Mouse (Mus musculus): ENCODE results near the gene Ttll13.

The Ttll13 gene

DNA sequence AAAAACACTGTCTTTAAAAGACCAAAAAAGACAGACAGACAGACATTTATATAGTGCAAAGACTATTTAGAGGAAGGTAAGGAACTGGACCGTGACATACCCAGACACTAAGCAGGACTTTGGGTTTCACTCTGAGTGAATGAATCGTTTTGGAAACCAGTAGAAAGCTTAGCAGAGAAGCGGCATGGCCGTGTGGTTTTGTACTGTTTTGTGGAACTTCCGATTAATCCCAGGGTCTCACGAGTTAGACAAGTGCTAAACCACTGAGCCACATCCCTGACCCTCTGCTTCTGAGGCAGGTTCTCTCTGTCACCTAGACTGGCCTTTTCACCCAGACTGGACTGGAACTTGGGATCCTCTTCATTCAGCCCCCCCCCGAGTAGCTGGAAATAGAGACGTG, 31.7 kb upstream of the Ttll13 start:
- no peak for DNase-seq (ENCODE audit: low read depth, low spot score)

DNA sequence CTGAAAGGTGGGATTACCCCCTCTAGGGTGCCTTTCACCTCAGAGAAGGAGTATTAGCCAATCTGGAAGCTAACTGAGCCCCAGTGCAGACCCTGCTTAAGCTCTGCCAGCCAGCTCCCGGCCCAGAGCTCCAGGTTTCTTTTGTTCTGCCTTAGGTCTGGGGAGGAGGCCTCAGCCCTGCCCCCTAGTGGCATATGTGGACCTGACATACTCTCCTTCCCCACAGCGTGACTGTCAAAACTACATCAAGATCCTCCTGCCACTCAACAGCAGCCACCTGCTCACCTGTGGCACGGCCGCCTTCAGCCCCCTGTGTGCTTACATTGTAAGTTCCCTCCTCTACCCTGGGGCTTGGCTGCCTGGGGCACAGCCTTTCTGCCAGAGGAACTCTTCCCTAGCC, 30.8 kb upstream of the Ttll13 start:
- peak; percentile 90 for DNase-seq (ENCODE audit: low read depth, low spot score)

DNA sequence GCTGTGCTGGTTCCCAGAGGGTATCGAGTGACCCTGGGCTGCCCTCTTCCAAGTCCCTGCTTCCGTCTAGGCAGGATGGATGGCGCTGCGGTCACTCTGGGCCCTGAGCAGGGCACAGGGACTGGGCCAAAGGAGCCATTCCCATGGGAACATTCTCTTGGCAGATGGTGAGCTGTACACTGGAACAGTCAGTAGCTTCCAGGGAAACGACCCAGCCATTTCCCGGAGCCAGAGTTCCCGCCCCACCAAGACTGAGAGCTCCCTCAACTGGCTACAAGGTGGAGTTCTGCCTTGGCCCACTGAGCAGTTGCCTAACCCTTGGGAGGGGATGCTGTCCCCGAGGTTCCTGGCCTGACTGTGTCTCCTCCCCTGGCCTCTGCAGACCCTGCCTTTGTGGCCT, 29.6 kb upstream of the Ttll13 start:
- DNase-seq (ENCODE audit: low read depth, low spot score), result peak; percentile 54

DNA sequence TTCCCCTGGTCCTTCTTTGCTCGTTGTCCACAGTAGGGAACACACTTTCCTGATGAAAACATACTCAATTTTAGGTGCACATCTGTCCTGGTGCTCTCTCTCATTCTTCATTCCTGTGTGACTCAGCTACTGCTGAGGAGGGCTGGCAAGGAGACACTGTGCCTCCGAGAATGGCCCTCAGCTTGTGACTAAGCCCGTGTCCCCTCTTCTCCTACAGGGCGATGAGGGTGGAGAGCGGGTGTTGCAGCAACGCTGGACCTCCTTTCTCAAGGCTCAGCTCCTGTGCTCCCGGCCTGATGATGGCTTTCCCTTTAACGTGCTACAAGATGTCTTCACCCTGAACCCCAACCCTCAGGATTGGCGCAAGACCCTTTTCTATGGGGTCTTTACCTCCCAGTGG, 27.5 kb upstream of the Ttll13 start:
- no peak for DNase-seq (ENCODE audit: low read depth, low spot score)

DNA sequence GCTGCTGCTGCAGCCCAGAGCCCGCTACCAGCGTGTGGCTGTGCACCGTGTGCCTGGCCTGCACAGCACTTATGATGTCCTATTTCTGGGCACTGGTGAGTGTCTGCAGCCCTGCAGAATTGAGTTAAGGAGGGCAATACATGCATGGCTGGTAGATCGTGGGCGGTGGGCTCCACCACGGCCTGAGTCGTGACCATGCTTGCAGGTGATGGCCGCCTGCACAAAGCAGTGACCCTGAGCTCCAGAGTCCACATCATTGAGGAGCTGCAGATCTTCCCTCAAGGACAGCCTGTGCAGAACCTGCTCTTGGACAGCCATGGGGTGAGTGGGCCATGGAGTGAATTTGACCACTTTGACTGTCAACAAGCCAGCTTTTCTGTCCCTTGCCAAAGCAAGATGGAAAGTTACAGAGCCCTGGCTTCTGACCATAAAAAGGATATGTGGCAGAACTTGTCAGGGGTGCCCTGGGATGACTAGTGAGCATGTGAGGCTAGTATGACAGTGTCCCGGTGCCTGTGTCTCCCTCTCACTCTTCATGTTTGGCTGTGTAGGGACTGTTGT, 25.9 kb upstream of the Ttll13 start:
- DNase-seq (ENCODE audit: low read depth, low spot score), result no peak

DNA sequence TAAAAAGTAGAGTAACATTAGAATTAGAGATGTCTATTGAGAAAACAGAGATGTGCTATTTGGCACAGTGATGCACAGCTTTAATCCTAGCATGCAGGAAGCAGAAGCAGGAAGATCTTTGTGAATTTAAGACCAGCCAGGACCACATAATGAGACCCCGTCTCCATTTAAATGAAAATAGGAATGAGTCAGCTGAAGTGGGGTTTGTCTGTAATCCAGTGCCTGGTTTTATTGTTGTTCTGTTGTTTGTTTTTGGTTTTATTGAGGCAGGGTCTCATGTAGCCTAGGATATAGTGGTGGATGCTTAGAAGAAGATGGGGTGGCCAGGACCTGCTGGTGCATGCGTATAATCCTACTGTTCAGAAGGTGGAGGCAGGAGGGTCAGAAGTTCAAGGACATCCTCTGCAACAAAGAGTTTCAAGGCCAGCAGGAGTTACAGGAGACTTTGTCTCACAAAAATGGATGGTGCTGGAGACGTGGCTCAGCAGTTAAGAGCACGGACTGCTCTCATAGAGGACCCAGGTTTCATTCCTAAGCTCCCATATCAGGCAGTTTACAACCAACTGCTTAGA, 24.9 kb upstream of the Ttll13 start:
- peak; percentile 95 for DNase-seq (ENCODE audit: low read depth, low spot score)

DNA sequence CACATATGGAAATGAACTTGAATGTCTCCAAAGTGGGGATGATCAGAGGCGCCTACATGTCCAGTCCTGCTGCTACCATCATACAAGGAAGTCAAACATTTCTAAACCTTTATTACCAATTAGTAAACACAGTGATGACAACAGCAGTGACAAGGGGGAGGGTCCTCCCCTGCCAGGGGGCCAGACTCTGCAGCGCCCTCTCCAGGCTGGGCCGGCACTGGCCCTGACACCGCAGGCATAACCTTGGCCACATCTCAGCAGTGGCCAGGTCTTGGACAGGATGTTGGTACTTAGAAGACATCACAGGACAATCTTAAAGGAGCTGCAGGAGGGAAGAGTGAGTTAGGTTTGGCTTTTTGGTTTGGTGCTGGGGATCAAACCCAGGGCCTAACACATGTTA, 19.1 kb upstream of the Ttll13 start:
- no peak for DNase-seq (ENCODE audit: low read depth, low spot score)

DNA sequence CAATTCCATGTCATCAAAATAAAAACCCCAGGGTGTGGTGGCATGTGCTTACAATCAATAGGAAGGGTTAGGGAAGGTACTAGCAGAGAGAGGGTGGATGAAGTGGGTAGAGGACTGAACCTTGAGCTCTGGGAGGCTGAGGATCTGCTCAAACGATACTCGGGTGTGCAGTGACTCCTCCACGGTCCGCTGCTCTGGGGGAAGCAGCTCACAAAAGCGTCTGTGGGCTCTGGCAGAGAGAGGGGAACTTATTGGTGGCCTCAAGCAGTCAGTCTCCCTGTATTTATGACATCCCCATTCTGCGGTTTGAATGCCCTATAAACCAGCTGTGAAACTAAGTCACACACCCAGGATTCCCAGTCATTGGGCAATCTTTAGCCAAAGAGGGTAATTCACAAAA, 16.0 kb upstream of the Ttll13 start:
- DNase-seq (ENCODE audit: low read depth, low spot score), result no peak

DNA sequence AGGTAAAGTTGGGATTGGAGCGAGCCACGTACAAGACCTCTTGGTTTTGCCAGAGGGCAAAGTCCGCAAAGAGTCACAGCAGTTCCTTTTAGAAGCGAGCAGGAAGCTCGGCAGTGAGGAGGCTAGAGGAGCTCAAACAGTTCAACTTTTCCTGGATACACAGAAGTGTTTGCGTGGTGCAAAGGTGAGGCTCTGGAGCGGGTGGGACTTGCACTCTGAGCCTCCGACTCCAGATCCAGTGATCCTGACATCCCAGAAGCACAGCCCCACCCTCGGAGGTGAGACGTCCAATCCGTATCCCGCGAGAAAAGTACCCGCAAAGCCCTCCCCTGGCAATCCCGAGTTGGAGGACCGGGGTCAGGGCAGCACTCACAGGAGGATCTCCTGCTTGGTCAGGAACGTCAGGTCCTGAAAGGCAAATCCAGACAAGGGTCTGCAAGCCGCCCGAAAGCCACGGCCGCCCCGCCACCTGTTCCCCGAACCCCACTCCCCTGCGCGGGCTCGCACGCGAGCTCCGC, 14.1 kb upstream of the Ttll13 start:
- DNase-seq (ENCODE audit: low read depth, low spot score), result peak; percentile 92

DNA sequence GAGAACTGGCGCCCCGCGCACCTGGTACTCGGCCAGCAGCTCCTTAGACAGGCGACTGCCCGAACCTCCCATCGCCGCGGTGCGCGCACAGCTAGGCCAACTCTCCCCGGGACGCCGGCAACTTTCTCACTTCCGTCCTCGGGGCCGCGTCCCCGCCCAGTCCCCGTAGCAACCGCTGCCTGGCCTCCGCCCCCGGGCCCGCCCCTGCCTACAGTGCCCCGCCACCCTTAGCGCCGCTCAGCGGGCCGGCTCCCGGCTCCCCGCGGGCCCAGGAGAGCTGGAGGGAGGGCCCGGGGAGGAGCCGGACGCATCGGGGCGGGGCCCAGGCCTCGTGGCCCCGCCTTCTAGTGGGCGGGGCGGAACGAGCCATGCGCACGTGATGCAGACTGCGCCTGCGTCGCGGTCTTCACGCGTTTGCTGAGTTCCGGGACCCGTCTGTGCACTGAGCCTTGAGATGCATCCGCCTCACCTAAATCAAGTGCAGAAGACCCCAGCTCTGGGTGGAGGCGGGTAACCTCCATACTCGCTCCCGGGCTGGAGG, 13.6 kb upstream of the Ttll13 start, which contains the start of the genes Cib1 and Gdpgp1:
Cib1 (minus strand) TSS at position 325 of the 541 bp plus-strand sequence.
Gdpgp1 (plus strand) TSS at position 377 of the 541 bp plus-strand sequence.
- DNase-seq (ENCODE audit: low read depth, low spot score), result peak; percentile 97

DNA sequence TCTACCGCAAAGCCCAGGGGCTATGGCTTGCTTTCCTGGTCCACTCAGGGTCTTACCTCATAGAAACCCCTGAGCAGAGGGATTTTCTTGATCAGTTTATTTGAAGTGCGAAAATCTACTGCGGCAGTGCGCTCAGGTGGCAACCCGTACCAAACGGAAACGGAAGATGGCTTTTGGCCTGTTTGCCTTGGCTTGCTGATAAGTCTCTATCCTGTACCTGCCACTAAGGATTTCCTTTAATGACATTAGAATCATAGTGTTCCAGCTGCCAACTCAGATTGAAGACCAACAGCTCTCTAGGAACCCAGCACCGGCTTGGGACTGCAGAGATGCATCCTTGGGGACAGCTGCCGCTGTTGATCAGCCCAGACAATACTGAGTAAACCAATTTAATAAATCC, 12.4 kb upstream of the Ttll13 start:
- DNase-seq (ENCODE audit: low read depth, low spot score), result no peak

DNA sequence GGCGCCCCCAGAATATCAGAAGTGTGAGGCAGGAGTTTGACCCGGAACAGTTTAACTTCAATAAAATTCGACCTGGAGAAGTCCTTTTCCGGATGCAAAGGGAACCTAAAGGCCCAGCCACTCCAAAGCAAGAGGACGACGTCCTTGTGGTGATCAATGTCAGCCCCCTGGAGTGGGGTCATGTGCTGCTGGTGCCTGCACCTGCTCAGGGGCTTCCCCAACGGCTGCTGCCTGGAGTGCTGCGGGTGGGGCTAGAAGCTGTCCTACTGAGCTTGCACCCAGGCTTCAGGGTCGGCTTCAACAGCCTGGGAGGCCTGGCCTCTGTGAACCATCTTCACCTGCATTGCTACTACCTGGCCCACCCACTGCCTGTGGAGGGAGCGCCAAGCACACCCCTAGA, 7.6 kb upstream of the Ttll13 start:
- DNase-seq (ENCODE audit: low read depth, low spot score), result peak; percentile 47

DNA sequence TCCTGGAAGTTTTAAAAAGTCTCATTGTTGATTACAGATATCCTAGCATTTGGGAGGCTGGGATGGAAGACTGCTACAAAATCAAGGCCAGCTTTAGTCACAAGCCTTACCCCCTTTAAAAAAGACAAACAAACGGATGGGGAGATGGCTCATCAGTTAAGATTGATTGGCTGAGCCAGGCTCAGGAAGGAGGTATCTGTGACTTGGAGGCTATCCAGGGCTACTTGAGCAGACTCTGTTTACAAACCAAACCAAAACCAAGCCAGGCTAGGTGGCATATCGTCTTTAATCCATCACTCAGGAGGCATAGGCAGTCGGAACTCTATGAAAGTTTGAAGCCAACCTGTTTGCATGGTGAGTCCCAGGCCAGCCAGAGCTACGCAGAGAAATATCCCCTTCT, 4.5 kb upstream of the Ttll13 start:
- no peak for DNase-seq (ENCODE audit: low read depth, low spot score)

DNA sequence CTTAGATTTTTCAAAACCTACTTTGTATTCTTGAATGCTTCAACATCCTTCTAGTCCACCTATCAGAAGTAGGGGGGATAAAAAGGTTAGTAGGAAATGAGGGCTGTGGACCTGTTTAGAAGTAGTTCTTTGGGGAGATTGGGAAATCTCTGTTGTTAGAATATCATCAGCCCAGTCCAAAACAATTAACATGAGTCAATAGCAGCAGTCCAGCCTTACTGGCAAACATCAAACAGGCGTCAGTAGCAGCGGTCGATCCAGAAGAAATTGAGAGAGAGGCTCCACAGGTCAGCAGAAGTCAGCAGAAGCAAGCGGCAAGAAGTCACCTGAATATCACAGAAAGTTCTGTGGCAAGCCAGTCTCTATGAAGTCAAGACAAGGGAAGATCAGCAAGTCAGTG, 1.3 kb upstream of the Ttll13 start:
- DNase-seq (ENCODE audit: low read depth, low spot score), result no peak

DNA sequence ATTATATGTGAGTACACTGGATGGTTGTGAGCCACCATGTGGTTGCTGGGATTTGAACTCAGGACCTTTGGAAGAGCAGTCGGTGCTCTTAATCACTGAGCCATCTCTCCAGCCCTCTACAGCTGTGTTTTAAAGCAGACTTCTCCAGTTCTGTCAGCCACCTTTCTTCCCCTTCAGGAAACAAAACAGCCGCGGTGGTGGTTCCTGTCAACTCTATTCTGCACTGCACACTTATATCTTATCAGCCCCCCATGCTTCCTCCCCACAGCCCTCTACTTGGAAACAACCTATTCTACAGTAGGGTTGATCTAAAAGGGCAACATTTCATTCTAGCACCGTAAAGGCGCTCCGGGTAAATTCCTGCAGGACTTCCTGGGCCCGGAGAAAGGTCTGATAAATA, 683 bp downstream of the Ttll13 start:
- DNase-seq (ENCODE audit: low read depth, low spot score), result no peak

DNA sequence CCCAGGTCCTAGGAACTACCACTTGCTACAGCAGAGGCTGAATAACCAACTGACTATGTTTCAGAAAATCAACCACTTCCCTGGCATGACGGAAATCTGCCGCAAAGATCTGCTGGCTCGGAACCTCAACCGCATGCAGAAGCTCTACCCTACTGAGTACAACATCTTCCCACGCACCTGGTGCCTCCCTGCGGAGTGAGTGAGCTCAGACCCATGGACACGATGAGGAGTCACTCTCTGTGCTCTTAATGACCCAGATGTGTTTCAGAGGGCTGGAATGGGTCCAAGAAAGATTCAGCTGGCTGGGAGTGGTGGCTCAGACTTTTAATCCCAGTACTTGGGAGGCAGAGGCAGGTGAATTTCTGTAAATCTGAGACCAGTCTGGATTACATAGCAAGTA, 6.3 kb downstream of the Ttll13 start:
- DNase-seq (ENCODE audit: low read depth, low spot score), result no peak

DNA sequence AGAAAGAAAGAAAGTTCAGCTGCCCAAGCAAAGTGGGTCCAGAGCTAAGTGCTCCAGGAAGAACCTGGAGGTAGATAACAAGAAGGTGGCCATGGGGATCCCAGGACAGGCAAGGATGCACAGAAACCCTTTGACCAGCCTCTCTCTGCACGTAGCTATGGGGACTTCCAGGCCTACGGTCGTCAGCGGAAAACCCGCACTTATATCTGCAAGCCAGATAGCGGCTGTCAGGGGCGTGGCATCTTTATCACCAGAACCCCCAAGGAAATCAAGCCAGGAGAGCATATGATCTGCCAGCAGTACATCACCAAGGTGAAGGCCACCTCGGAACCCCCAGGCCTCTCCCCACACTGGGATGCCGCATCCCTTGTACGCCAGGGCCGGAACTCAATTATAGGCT, 6.7 kb downstream of the Ttll13 start:
- no peak for DNase-seq (ENCODE audit: low read depth, low spot score)

DNA sequence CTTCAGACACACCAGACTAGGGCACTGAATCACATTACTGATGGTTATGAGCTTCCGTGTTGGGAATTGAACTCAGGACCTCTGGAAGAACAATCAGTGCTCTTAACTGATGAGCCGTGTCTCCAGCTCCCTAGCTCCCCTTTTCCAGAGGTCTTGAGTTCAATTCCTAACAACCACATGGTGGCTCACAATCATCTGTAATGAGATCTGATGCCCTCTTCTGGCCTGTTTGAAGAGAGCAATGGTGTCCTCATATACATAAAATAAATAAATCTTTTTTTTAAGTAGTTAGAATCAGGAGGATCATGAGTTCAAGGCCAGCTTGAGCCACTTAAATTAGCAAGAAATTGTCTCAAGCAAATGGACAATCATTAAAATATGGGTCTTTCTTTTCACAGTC, 9.8 kb downstream of the Ttll13 start:
- DNase-seq (ENCODE audit: low read depth, low spot score), result peak; percentile 54

DNA sequence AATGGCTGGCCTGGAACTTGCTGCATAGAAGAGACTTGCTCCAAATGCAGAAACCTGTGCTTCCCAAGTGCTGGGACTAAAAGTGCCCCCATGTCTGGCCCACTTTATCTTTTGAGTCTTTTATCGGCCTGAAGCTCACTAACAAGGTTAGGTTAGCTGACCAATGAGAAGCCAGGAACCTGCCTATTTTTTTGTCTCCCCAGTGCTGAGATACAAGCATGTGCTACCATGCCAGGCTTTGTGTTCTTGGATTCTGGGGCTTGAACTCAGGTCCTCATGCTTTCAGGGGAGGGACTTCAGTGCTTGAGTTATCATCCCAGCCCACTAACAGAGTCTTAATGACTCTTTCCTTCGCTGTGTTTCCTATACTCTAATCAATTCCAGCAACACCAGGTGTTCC, 11.5 kb downstream of the Ttll13 start:
- DNase-seq (ENCODE audit: low read depth, low spot score), result peak; percentile 16

DNA sequence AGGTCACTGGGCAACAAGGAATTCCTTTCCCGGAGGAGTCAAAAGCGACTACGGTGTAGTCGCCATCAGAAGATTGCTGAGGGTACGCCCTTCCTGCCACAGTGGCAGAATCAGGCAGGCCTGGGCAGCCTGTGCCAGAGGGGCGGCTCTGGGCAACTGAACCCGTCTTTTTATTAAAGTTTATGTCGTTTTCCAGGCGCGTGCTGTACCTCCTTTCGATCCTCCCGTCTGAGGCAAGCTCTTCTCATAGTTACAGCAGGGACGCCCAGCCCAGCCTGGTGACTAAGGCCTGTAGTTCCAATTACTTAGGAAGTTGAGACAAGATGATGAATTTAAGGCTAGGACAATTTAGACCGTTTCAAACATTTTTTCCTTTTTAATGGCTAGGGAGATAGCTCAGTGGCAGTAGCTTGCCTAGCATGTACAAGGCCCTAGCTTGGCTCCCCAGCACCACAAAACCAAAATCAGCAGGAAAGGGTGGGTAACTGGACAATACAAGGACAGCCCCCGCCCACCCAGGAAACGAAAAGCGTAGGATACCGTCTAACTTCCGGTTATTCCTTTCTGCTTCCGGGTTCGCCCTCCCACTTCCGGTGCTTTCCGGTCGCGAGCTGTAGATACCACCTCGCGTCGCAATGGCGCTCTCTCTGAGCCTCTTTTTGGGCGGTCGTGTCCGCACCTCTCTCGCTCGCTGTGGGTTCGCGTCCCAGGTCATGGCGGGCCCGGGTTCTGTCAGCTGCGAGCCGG, 14.6 kb downstream of the Ttll13 start, which contains the start of gene Ngrn:
Ngrn (plus strand) TSS at position 591 of the 747 bp plus-strand sequence.
- peak; percentile 93 for DNase-seq (ENCODE audit: low read depth, low spot score)

DNA sequence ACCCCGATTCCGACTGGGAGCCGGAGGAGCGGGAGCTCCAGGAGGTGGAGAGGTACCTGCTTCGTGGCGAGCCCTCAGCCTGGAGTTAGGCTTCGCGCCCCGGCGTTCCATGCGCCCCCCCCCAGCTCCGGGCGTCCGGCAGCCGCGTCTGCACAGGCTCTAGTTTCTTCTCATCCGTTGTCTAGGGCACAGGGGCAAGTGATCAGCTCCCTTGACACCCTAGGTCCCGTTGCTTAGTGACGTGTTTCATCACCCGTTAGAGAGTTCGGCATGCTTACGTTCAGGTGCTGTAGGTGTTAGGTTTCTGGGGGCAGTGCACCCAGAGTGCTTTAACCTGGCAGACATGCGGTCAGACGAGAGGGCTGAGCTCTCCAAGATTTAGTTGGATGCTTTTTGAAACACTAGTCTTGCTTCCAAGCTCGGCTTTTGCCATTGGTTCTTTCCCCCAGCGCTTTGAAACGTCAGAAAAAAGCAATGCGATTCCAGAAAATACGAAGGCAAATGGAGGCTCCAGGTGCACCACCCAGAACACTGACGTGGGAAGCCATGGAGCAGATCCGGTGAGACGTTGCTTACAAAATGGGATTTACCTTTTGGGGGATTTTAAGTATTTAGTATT, 15.3 kb downstream of the Ttll13 start:
- peak; percentile 68 for DNase-seq (ENCODE audit: low read depth, low spot score)

DNA sequence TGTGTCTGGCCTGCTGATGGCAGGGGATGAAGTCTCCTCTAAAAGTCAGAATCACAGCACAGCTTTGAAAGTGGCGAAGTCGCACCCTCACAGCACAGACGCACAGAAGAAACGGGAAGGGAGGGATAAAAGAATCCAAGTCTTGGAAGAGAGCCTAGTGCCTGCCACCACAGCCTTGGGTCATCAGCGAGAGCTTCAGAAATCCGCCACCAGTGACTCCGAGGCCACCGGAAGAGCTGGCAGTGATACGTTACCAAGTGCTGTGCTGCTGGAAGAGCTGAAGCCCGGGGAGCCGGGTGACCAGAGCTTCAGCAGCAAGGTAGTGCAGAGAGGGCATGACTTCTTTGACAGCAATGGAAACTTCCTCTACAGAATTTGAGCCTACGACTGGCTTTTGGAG, 18.4 kb downstream of the Ttll13 start:
- DNase-seq (ENCODE audit: low read depth, low spot score), result no peak

Measured in R1 (cell line).